Mouse (Mus musculus): ENCODE results near the gene Itga3. TPM values are rescaled to one million over a fixed set of nuclear protein-coding genes. Genes with fewer than 3 reads are reported as not detected.

Gene Itga3
- polyA plus RNA-seq, 1 experiment, result 2.5 TPM

DNA sequence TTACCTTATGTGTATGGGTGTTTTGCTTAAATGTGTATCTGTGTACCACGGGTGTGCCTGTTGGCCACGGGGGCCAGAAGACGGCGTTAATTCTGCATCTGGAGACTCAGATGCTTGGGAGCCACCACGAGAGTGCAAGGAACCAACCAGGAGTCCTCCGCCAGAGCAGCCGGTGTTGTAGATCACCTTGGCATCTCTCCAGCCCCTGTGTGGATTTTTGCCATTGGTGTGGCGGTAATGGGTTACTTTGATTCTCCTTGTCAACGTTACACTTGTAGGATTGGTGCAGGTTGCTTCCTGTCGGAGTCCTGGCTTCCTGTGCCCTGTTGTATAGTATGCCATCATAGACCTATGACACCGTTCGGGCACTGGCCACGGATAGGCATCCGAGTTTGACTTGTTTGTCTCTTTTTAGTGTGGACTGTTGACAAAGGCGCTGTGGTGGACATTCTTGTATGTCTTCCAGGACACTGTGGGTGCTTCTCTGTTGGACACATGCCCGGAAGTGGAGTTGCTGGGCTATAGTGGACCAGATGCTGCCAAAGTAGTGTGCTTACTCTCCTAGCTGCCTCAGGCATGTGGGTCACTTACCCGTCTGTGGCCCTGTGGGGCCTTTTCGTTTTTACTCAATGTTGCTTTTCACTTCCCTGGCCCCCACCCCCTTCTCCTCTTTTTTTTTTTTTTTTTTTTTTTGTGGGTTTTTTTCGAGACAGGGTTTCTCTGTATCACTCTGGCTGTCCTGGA, 25.7 kb upstream of the Itga3 start:
- no peak overlapping the region for H3K4me3 ChIP-seq (ENCODE audit: insufficient read depth, low read depth, low read length)

DNA sequence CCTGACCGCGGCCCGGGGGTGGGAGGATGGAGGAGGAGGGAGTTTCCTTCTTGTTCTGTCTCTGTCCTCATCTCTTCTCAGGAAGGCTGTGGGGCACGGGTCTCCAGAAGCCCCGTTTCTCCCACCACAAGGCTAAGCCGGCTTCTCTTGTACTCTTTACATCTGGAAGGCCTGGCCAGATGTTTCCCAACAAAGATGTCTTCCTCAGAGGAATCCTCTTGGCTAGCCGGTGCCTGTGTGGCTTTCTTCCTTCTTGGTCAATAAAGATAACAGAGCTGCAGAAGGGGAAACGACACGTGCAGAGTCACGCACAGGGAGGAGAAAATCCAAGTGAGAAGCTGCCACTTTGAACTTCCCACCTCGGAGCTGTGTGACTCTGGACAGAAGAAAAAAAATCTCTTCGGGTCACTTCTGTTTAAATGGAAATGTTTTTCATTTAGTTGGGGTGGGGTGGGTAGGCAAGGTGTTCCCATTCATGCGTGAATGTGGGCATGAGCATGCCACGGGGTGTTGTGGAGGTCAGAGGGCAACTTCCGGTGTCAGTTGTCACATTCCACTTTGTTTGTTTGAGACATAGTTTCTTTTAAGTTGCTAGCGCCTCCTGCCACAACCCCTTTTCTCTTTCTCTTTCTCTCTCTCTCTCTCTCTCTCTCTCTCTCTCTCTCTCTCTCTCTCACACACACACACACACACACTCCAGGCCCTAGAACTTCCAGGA, 24.6 kb upstream of the Itga3 start:
- Histone ChIP-seq H3K27ac (replicated peaks; ENCODE audit: low read depth, low read length) (no peak overlapping the region), H3K4me1 (ENCODE audit: control insufficient read depth, insufficient read depth, insufficient read length, low read length) (peaks cover 7% of the 10 kb centered on the region), H3K4me3 (ENCODE audit: insufficient read depth, low read depth, low read length) (no peak overlapping the region)

More for the DNA sequence above, 25.7 kb upstream of the Itga3 start:
- no peak overlapping the region for H3K27ac ChIP-seq (replicated peaks; ENCODE audit: low read depth, low read length)
- peaks cover 7% of the 10 kb centered on the region for H3K4me1 ChIP-seq (ENCODE audit: control insufficient read depth, insufficient read depth, insufficient read length, low read length)

DNA sequence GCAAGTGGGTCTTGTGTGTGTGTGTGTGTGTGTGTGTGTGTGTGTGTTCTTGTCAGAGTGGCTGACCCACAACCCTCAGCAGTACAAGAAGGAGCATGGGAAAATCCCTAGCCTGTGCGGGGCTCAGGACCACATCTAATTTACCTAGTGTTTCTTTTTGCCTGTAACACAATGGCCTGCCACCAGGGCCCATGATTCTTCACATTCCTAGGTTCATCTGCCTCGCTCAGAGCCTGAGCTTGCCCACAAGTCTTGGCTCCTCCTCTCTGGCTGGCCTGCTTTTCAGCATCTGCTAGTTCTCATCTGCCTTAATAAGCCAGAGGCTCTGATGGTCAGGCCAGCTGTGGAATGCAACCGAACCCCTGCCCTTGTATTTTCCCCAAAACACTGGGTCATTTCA, 23.8 kb upstream of the Itga3 start:
- Histone ChIP-seq H3K4me3 (ENCODE audit: insufficient read depth, low read depth, low read length) (no peak overlapping the region), H3K4me1 (ENCODE audit: control insufficient read depth, insufficient read depth, insufficient read length, low read length) (peaks cover 7% of the 10 kb centered on the region), H3K27ac (replicated peaks; ENCODE audit: low read depth, low read length) (no peak overlapping the region)

DNA sequence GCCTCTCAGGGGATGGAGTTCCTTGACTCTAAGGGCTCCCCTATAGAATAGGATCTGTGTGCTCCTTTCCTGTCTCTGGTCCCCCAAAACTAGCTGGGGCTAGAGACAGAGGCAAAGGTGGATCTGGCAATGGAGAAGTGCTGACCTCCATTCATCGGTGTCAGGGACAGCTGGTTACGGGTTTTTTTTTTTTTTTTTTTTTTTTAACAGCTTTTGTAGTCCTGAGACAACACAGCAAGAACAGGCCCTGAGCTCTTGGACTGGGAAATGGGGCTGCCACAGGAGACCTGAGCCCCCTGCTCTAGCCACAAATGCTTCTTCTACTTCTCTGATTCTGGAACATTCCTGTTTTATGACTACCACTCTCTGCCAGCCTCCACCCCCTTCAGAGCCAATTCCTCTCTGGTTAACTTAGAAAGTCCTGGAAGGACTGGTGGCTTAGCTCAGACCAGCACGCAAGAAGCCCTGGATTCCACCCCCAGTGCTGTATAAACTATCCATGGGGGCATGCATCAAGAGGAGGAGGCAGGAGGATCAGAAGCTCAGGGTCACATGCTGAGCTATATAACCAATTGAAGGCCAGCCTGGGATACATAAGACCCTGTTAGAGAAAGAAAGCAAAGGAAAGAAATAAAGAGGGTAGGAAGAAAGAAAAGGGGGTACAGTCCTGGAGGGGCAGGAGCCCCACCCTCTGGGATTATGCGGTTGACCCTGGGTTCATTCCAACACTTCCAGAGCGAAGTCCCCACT, 21.9 kb upstream of the Itga3 start:
- Histone ChIP-seq H3K27ac (replicated peaks; ENCODE audit: low read depth, low read length) (no peak overlapping the region), H3K4me1 (ENCODE audit: control insufficient read depth, insufficient read depth, insufficient read length, low read length) (0 out of 2 replicates have a peak, but pooled peaks cover 3% of the 10 kb centered on the region), H3K4me3 (ENCODE audit: insufficient read depth, low read depth, low read length) (no peak overlapping the region)

DNA sequence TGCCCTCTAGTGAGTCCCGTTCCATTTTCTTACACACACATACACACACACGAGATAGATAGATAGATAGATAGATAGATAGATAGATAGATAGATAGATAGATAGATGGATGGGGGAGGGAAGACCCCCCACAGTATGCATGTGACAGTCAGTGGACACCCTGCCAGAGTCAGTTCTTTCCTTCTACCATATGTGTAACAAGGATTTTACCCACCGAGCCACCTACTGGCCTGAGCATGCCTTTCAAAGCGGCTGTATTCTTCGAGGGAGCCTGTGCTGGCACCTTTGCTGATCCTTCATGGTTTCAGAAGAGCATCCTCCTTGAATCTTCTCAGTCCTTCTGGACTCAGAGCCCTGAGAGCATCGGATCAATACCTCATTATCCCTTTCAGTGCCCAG, 21.3 kb upstream of the Itga3 start:
- no peak overlapping the region for H3K4me3 ChIP-seq (ENCODE audit: insufficient read depth, low read depth, low read length)
- 0 out of 2 replicates have a peak, but pooled peaks cover 3% of the 10 kb centered on the region for H3K4me1 ChIP-seq (ENCODE audit: control insufficient read depth, insufficient read depth, insufficient read length, low read length)
- H3K27ac ChIP-seq (replicated peaks; ENCODE audit: low read depth, low read length), result no peak overlapping the region

DNA sequence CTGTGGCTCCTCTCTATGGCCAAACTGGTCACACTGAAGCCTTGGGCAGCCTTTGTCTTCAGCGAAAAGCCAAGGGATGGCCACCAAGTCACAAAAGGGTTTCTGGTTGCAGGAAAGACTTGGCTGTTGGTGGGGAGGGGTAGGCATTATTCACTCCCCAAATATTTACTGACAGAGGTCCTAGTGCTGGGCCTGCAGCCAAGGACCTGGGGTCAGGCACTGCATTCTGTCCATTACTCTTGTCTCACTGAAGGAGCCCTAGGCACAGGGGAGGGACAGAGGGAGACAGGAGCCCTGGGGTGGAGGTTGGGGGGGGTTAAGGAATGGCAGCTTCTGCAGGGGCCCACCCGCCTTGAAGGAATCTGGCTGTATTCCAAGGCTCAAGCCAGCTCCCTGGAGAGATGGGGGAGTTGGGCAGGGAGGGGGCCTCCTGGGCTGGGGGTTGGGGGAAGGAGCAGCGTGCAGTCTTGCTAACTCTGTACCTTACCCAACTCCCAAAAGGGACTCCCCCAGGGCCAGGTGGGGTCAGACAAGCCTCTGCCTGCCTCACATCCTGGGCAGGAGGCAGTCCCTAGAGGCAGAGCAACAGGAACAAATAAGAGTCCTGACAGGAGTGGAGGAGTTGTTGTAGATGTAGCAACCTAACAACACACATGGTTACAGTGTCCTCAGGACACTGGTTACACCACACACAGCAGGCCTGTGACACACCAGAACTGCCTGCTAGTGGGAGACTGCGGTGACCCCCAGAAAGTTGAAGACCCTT, 20.2 kb upstream of the Itga3 start:
- no peak overlapping the region for H3K4me3 ChIP-seq (ENCODE audit: insufficient read depth, low read depth, low read length)
- no peak overlapping the region for H3K27ac ChIP-seq (replicated peaks; ENCODE audit: low read depth, low read length)
- H3K4me1 ChIP-seq (ENCODE audit: control insufficient read depth, insufficient read depth, insufficient read length, low read length), result no peaks in the 10 kb centered on the region

DNA sequence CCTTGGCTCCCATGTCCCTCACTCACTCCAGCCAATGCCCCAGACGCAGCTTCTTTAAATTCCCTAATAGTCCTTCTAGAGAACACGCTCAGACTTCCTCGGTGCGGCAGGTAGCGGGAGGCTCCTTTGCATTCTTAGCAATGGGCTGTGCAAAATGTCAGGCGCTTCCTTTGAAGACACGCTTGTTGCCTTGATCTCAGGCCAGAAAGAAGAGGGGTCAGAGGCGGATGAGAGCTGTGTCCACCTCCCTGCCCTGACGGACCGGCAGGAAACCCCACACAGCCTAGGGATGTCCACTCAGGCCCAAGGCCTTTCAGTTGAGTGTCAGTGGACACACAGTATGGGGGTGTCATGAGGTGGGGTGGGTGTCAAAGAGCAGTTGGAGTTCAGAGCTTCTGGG, 19.0 kb upstream of the Itga3 start:
- H3K27ac ChIP-seq (replicated peaks; ENCODE audit: low read depth, low read length), result no peak overlapping the region
- H3K4me1 ChIP-seq (ENCODE audit: control insufficient read depth, insufficient read depth, insufficient read length, low read length), result no peaks in the 10 kb centered on the region
- no peak overlapping the region for H3K4me3 ChIP-seq (ENCODE audit: insufficient read depth, low read depth, low read length)

DNA sequence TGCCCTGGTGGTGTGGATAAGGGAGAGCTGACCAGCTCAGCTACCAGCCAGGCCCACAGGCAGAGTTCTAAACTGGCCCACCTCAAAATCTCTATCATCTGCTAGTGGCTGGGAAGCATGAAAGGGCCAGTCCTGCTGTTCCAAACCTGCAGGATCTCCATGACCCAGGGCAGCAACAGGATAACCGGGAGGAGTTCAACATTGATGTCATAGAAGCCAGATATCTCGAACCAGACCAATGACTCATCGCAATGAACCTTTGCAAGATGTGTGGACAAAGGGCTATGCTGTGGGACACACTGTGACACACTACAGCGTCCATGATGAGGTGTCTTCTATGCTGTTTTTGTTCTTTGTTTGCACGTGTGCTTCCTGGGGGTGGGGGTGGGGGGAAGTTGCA, 16.5 kb upstream of the Itga3 start:
- peaks cover 7% of the 10 kb centered on the region; the same call in 1 of the 2 replicates for H3K4me1 ChIP-seq (ENCODE audit: control insufficient read depth, insufficient read depth, insufficient read length, low read length)
- no peak overlapping the region for H3K4me3 ChIP-seq (ENCODE audit: insufficient read depth, low read depth, low read length)
- H3K27ac ChIP-seq (replicated peaks; ENCODE audit: low read depth, low read length), result no peak overlapping the region

DNA sequence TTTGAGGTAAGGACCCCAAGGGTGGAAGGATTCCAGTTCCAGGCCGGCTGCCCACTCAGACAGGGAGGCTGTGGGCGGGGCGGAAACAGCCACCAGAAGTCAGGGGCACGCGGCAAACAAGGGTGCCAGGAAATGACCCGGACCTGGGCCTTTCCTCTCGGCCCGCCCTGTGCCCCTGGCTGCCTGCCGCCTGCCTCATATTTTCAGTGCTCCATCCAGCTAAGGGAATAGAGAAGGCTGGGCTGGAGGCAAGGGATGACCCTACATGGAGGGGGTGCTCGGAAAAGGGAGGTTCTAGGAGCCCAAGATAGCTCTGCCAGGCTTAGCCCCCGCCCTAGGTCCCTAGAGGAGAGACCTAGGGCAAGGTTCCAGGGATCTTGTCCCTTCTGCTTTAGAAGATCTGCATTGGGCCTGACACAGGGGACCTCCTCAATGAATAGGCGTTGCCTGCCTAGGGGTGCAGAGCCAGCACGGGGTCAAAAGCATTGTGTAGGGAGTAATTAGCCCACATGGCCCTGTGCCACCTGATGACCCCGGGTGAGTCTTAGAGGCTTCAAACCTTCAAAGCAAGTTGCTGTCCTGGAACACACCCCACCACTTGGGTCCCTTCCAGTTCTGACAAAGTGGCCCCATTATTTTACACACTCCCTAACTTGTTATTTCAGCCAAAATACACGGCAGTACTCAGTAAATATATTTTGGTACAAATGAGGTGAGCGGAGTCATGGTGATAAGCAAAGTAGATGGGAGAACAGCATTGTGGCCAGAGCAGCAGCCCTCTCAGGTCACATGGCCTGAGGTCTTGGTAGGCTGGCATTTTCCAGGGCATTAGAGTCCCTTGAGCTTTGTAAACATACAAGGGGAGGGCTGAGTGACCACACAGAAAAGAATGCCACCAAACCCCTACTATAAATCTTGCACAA, 12.5 kb upstream of the Itga3 start:
- Histone ChIP-seq H3K4me1 (ENCODE audit: control insufficient read depth, insufficient read depth, insufficient read length, low read length) (peaks cover 17% of the 10 kb centered on the region), H3K27ac (replicated peaks; ENCODE audit: low read depth, low read length) (peak overlapping the region; percentile 79), H3K4me3 (ENCODE audit: insufficient read depth, low read depth, low read length) (no peak overlapping the region)

DNA sequence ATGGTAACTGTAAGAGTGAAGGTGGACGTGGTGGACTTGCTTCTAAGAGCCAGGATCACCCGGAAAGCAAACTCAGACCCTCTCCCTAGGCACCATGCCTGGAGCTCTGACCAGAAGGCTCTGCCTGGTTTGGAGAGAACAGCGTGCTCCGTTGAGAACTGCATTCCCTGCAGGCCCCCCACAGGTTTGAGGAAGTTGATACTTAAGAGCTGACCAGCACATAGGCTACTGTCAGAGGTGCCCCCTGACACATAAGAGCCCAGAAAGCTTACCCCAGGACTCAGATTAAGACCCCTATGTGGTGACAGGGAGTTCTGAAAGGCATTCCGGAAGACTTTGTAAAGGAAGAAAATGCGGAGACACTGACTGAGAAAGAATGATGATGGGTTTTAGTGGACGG, 11.7 kb upstream of the Itga3 start:
- peaks cover 17% of the 10 kb centered on the region for H3K4me1 ChIP-seq (ENCODE audit: control insufficient read depth, insufficient read depth, insufficient read length, low read length)
- no peak overlapping the region for H3K4me3 ChIP-seq (ENCODE audit: insufficient read depth, low read depth, low read length)
- H3K27ac ChIP-seq (replicated peaks; ENCODE audit: low read depth, low read length), result peak overlapping the region; percentile 79

DNA sequence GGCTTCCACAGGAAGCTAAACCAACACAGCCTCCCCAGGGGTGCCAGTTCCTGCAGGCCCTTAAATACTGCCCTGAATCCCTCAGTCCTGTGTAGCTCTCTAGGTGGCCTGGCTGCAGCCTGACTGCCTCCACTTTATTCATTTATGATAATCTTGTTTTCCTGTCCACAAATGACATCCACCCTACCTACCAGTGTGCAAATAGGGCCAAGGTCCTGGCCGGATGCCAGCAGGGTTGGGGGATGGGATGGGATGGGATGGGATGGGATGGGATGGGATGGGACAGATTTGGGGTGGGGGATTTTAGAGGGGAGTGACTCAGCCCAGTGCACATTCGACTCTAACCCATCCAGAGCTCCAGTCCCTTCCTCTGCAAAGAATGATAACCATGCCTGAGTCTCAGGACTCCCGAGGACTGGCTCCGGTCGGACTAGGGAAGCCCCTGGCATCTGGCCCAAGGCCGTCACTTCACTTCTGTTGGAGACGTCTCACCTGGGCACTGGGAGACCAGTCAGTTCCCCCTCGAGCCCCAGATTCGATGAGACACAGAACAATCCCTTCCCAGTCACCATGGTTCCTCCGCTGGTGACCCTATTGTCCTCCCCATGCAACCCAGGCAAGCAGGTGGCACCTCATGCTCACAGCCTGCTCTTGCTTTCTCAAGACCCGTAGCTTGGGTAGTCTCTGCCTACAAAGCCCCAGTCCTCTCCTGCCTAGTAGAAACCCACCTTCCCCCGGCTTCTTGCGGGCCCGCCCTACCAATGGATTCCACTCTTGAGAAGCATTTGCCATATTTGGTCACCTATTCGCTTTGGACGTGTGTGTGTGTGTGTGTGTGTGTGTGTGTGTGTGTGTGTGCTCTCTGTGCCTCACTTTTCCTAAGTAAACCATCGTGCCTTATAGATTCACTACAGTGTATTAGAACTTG, 11.0 kb upstream of the Itga3 start:
- Histone ChIP-seq H3K4me3 (ENCODE audit: insufficient read depth, low read depth, low read length) (no peak overlapping the region), H3K27ac (replicated peaks; ENCODE audit: low read depth, low read length) (peak overlapping the region; percentile 79), H3K4me1 (ENCODE audit: control insufficient read depth, insufficient read depth, insufficient read length, low read length) (peaks cover 17% of the 10 kb centered on the region)

DNA sequence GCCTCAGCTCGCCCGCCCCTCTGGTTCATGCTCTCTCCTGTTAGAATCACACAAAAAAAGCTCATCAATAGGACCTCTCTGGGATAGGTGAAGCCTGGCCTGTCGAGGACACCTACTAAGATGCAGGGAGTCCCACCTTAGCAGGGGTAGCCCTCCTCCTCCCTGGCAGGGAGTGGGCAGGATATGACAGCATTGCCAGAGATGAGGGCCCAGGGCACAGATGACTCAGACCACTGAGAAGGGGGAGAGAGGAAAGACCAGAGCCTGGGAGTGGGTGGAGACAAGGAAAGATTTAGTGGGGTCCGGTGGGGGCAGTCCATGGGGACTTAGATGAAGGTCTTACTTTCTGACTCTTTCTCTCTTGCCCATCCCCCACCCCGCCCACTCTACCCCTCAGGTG, 9.6 kb upstream of the Itga3 start:
- Histone ChIP-seq H3K4me1 (ENCODE audit: control insufficient read depth, insufficient read depth, insufficient read length, low read length) (peaks cover 17% of the 10 kb centered on the region), H3K27ac (replicated peaks; ENCODE audit: low read depth, low read length) (no peak overlapping the region), H3K4me3 (ENCODE audit: insufficient read depth, low read depth, low read length) (no peak overlapping the region)

DNA sequence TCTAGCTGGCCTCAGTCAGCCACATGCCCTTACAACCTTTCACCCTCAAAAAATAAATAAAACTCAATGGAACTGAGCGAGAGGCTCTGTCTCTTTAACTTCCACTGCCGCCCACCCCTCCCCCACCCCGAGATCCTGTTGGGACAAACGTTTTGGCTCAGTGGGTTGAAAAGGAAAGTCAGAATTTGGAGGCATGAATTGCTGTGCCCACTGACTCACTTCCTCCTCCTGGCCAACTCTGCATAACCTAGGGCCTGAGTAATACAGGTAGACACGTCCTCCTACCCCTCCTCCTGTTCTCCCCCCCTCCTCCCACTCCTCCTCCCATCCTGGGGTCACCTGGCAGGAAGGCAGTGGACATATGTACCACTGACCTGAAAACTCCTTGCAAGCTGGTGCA, 9.1 kb upstream of the Itga3 start:
- H3K4me3 ChIP-seq (ENCODE audit: insufficient read depth, low read depth, low read length), result no peak overlapping the region
- peaks cover 17% of the 10 kb centered on the region for H3K4me1 ChIP-seq (ENCODE audit: control insufficient read depth, insufficient read depth, insufficient read length, low read length)
- H3K27ac ChIP-seq (replicated peaks; ENCODE audit: low read depth, low read length), result no peak overlapping the region; the same call in 1 of the 2 replicates

All from brown adipose tissue, adult 24 weeks (tissue).